Mouse (Mus musculus): ENCODE data around the gene Cdkn1a.
"Not testable (repeated sequence)": the region's sequence is repeated elsewhere in the genome, so short reads cannot be mapped to it uniquely, and the experiment has no call there.

GRCm38 (mm10) chr17:29110356-29110755 is 19.6 kb downstream of the Cdkn1a start:
- not testable (repeated sequence) for TF ChIP-seq EP300 (IDR thresholded peaks at IDR 0.05; ENCODE audit: insufficient read depth, low read depth, low read length); CTCF (IDR thresholded peaks at IDR 0.05); POLR2A (IDR thresholded peaks at IDR 0.05; ENCODE audit: insufficient read depth, low read depth, low read length)
